Mouse (Mus musculus) embryonic facial prominence, embryonic 12.5 days (tissue): Measurements from ENCODE around the gene Tcp1. TPM values are rescaled to one million over a fixed set of nuclear protein-coding genes. Genes with fewer than 3 reads are reported as not detected.
A peak's percentile ranks its signal among the peaks of the same experiment; 100 is the strongest.
"Not testable (repeated sequence)": the region's sequence is repeated elsewhere in the genome, so short reads cannot be mapped to it uniquely, and the experiment has no call there.

Experiments used
- ATAC-seq: fragments of 200-750 bp; cut with Nextera tagmentation; 2 replicates; pipeline ENCODE4 v1.8.0; 2017; ENCODE audit not compliant: insufficient number of reproducible peaks, insufficient read depth, low FRiP score, low TSS enrichment
- H3K27ac ChIP-seq: fragments of 300-500 bp; sonication (generic); 2 replicates; pipeline ENCODE4 v1.5.1; 2016; ENCODE audit warnings: mild to moderate bottlenecking
- H3K27me3 ChIP-seq: fragments of 300-500 bp; sonication (generic); 2 replicates; pipeline ENCODE4 v1.6.1; 2016; ENCODE audit warnings: mild to moderate bottlenecking, moderate library complexity
- H3K36me3 ChIP-seq: fragments of 300-500 bp; sonication (generic); 2 replicates; pipeline ENCODE4 v1.6.1; 2016; ENCODE audit warnings: mild to moderate bottlenecking
- H3K4me1 ChIP-seq: fragments of 300-500 bp; sonication (generic); 2 replicates; pipeline ENCODE4 v1.6.1; 2016
- H3K4me2 ChIP-seq: fragments of 300-500 bp; sonication (generic); replicated peaks from 2 replicates; pipeline ENCODE4 v1.6.1; 2016; ENCODE audit warnings: mild to moderate bottlenecking, moderate library complexity
- H3K4me3 ChIP-seq: fragments of 300-500 bp; sonication (generic); 2 replicates; pipeline ENCODE4 v1.5.1; 2016; ENCODE audit warnings: mild to moderate bottlenecking
- H3K9ac ChIP-seq: fragments of 300-500 bp; sonication (generic); 2 replicates; pipeline ENCODE4 v1.6.1; 2016; ENCODE audit warnings: mild to moderate bottlenecking, moderate library complexity
- H3K9me3 ChIP-seq: fragments of 300-500 bp; sonication (generic); 2 replicates; pipeline ENCODE4 v1.6.1; 2016; ENCODE audit warnings: mild to moderate bottlenecking, moderate library complexity
- whole genome bisulfite sequencing: fragments of 180-500 bp; shearing (Covaris S2); methylation state at CpG from one replicate; pipeline ENCODE4 v1.1.7; 2016; 5-methylcytosine and 5-hydroxymethylcytosine counted together
- polyA plus RNA-seq: library from polyadenylated mRNA; unstranded; fragments of >200 nt; fragmentation: Nextera tagmentation; extraction: Ambion mirVana; gene quantifications from 2 replicates; pipeline ENCODE4 v1.2.1, GENCODE M21; 2016

The Tcp1 gene
- polyA plus RNA-seq, 1 experiment from 2014 or later = 490 TPM

DNA sequence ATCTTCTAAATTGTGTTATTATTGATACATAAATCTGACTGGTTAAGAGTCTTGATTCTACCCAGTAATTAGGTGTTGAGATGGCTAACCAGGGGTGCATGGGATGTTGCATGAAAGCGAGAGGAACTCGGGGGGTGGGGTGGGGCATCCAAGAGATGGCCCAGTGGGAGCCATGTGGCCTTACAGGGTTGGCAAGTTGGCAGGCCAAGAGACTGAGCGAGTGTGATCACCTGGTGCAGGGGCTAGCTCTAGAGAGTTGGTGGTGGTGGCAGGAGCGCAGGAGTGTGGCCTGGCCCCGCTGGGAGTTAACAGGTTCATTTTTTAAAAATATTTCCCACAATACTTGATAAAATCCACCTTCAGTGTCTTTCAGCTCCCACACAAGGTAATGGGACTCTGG is 17.8 kb upstream of the Tcp1 start:
- Histone ChIP-seq H3K4me3 (no peak overlapping the region), H3K4me2 (no peak overlapping the region), H3K9ac (no peak overlapping the region), H3K27me3 (no peaks in the 10 kb centered on the region), H3K36me3 (peaks cover 7% of the 10 kb centered on the region), H3K27ac (peak overlapping the region; percentile 73; the same call in 1 of the 2 replicates), H3K4me1 (no peaks in the 10 kb centered on the region), H3K9me3 (no peaks in the 10 kb centered on the region)
- 82% methylated on average over 5 of the region's 5 CpGs for WGBS
- no peak for ATAC-seq

DNA sequence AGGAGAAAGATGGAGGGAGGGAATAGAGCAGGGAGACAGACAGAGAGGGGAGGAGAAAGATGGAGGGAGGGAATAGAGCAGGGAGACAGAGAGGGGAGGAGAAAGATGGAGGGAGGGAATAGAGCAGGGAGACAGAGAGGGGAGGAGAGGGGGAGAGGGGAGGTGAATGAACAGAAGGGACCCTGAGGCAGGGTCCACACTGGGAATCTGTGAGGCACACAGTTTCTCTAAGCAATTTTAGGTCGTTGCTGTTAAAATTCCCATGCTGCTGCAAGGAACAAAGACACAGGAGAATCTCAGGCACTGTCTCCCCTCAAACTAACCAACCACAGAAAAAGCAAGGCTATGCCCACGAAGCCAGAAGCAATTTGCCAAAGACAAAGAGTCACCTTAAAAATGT is 16.9 kb upstream of the Tcp1 start:
- not testable (repeated sequence) for ATAC-seq, H3K4me3 ChIP-seq, H3K9me3 ChIP-seq, H3K9ac ChIP-seq, H3K4me2 ChIP-seq, H3K4me1 ChIP-seq, H3K27me3 ChIP-seq
- Histone ChIP-seq H3K36me3 (peaks cover 12% of the 10 kb centered on the region), H3K27ac (peak overlapping the region; percentile 76)
- WGBS = 28% methylated on average over 2 of the region's 2 CpGs

DNA sequence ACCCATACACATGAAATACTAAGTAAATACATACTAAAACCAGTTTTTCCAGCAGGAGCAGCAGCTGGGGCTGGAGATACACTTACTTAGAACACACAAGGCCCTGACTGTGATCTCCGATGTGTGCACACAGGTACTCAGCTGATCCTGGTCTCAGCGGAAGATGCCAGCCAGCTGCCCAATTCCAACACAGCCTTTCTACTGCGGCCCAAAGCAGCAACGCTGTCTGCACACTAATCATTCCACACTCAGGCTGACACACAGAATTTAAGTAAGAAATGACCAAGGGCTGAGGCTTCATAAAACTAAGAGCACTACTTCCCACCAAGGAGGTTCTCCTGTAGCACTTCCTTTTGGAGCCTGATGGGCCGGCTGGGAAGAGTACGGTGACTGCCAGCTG is 13.2 kb upstream of the Tcp1 start:
- Histone ChIP-seq H3K27ac (no peak overlapping the region), H3K4me1 (0 out of 2 replicates have a peak, but pooled peaks cover 8% of the 10 kb centered on the region), H3K9ac (no peak overlapping the region), H3K9me3 (no peaks in the 10 kb centered on the region), H3K27me3 (no peaks in the 10 kb centered on the region), H3K36me3 (peaks cover 23% of the 10 kb centered on the region), H3K4me2 (no peak overlapping the region), H3K4me3 (no peak overlapping the region)
- 94% methylated on average over 6 of the region's 6 CpGs for WGBS
- ATAC-seq = no peak

DNA sequence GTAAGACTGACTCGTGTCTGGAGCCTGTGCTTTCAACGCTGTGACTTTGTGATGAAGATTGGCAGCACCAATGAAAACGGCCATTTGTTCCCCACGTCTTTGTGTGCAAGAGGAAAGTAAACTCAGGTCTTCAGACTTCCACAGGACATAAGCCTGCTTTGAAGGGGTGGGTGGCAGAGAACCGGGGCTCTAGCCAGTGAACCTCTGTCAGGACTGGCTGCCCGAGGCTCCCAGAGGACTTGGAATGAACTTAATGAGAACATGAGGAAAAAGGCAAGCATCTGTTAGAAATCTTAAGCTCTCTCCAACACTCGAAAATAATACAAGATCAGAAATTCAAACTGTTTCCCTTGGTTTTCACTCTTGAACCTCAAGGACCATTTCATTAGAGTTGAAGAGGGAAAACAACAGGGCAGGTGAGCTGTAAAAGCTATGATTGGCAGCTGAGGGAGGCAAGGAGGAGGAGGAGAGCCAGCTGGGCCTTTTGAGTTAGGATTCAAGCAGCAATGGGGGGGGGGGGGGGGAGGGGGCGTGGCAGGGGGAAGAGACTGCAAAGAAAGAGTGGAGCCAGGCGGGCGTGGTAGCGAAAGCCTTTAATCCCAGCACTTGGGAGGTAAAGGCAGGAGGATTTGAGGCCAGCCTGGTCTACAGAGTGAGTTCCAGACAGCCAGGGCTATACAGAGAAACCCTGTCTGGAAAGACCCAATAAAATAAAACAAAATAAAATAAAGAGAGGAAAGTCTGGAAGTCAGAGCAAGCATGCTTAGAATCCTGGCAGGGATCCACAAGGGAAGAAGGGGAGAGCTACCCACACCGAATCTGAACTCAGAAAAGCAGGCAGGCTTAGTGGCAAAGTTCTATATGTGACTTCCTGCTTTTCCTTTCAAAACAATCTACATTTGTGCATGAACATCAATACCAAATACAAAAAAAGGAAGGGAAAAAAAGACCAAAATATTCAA is 11.8 kb upstream of the Tcp1 start:
- 0 out of 2 replicates have a peak, but pooled peaks cover 8% of the 10 kb centered on the region for H3K4me1 ChIP-seq
- no peaks in the 10 kb centered on the region for H3K9me3 ChIP-seq
- no peak overlapping the region for H3K4me3 ChIP-seq
- H3K4me2 ChIP-seq = no peak overlapping the region
- ATAC-seq = peak; percentile 71; the same call in 1 of the 2 replicates
- peak overlapping the region; percentile 64 for H3K27ac ChIP-seq
- peaks cover 23% of the 10 kb centered on the region for H3K36me3 ChIP-seq
- no peak overlapping the region for H3K9ac ChIP-seq
- 53% methylated on average over 11 of the region's 12 CpGs for WGBS
- H3K27me3 ChIP-seq = no peaks in the 10 kb centered on the region

GRCm38 (mm10) chr17:12904349-12904748 is 11.2 kb upstream of the Tcp1 start:
- H3K4me2 ChIP-seq = no peak overlapping the region
- H3K27me3 ChIP-seq = no peaks in the 10 kb centered on the region
- ATAC-seq = no peak
- no peak overlapping the region for H3K4me3 ChIP-seq
- 0 out of 2 replicates have a peak, but pooled peaks cover 8% of the 10 kb centered on the region for H3K4me1 ChIP-seq
- no peak overlapping the region for H3K27ac ChIP-seq
- peaks cover 23% of the 10 kb centered on the region for H3K36me3 ChIP-seq
- no peak overlapping the region for H3K9ac ChIP-seq
- 81% methylated on average over 1 of the region's 1 CpGs for WGBS
- no peaks in the 10 kb centered on the region for H3K9me3 ChIP-seq

DNA sequence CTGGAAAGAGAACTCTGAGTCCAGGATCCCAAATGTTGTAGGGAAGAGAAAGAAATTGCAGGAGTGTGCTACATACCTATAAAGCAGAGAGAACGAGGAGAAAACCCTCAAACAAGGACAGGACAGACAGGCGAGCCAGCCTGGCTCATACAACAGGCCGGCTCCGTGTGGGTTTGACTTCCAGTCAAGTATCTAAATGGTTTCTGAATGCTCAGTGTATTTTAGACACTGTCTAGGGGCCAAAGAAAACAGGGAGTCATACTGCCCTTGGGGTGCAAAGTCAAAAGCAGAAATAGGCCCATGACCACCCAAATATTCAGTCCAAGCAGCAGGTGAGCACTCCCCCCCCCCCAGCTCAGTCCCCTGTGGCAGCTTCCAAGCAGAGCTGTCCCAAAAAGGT is 9.7 kb upstream of the Tcp1 start:
- Histone ChIP-seq H3K4me2 (no peak overlapping the region), H3K27ac (no peak overlapping the region), H3K4me3 (no peak overlapping the region), H3K9me3 (no peaks in the 10 kb centered on the region), H3K9ac (no peak overlapping the region), H3K4me1 (0 out of 2 replicates have a peak, but pooled peaks cover 8% of the 10 kb centered on the region), H3K27me3 (no peaks in the 10 kb centered on the region), H3K36me3 (peaks cover 25% of the 10 kb centered on the region)
- no peak for ATAC-seq
- WGBS = 90% methylated on average over 4 of the region's 4 CpGs

DNA sequence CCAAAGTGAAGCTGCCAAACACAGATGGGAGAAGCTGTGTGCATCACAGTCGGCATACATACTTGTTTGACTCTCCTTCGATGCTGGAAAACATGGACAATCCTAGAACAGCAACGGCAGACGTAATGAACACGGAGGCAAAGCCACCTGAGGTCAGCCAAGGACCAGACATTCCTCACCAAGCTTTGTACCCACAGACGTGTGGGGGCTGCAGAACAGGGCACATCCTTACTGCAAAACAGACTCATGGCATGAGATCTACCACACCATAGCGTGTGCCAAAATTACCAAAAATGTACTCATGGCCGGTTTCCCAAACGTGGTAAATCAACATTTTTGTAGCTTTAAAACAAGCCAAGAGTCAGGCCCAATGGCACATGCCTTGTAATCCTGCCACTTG is 9.1 kb upstream of the Tcp1 start:
- no peak overlapping the region for H3K27ac ChIP-seq
- no peak for ATAC-seq
- H3K9ac ChIP-seq = no peak overlapping the region
- H3K9me3 ChIP-seq = no peaks in the 10 kb centered on the region
- no peak overlapping the region for H3K4me3 ChIP-seq
- H3K27me3 ChIP-seq = no peaks in the 10 kb centered on the region
- 0 out of 2 replicates have a peak, but pooled peaks cover 8% of the 10 kb centered on the region for H3K4me1 ChIP-seq
- H3K4me2 ChIP-seq = no peak overlapping the region
- peaks cover 30% of the 10 kb centered on the region for H3K36me3 ChIP-seq
- WGBS = 92% methylated on average over 9 of the region's 9 CpGs

- no peak within 1 kb of the TSS for H3K9ac ChIP-seq
- no peaks in the 10 kb centered on the region for H3K4me1 ChIP-seq
- no peaks in the 10 kb centered on the region for H3K27me3 ChIP-seq
- H3K4me3 ChIP-seq = no peak within 1 kb of the TSS
- WGBS = 79% methylated on average over 35 of the region's 35 CpGs
- no peaks in the 10 kb centered on the region for H3K9me3 ChIP-seq
- H3K36me3 ChIP-seq = peaks cover 44% of the 10 kb centered on the region
- H3K4me2 ChIP-seq = no peak within 1 kb of the TSS
- no peak for ATAC-seq
- H3K27ac ChIP-seq = no peak within 1 kb of the TSS
Measured at GRCm38 (mm10) chr17:12909361-12910280, 5.9 kb upstream of the Tcp1 start, which contains the start of gene Pnldc1. Gene Pnldc1 (minus strand): TSS chr17:12910230.

GRCm38 (mm10) chr17:12910391-12910790 is 5.1 kb upstream of the Tcp1 start:
- H3K4me2 ChIP-seq = no peak overlapping the region
- peaks cover 40% of the 10 kb centered on the region for H3K36me3 ChIP-seq
- WGBS = 86% methylated on average over 8 of the region's 8 CpGs
- H3K27me3 ChIP-seq = no peaks in the 10 kb centered on the region
- no peak for ATAC-seq
- H3K4me1 ChIP-seq = no peaks in the 10 kb centered on the region
- no peaks in the 10 kb centered on the region for H3K9me3 ChIP-seq
- no peak overlapping the region for H3K27ac ChIP-seq
- H3K4me3 ChIP-seq = no peak overlapping the region
- no peak overlapping the region for H3K9ac ChIP-seq

DNA sequence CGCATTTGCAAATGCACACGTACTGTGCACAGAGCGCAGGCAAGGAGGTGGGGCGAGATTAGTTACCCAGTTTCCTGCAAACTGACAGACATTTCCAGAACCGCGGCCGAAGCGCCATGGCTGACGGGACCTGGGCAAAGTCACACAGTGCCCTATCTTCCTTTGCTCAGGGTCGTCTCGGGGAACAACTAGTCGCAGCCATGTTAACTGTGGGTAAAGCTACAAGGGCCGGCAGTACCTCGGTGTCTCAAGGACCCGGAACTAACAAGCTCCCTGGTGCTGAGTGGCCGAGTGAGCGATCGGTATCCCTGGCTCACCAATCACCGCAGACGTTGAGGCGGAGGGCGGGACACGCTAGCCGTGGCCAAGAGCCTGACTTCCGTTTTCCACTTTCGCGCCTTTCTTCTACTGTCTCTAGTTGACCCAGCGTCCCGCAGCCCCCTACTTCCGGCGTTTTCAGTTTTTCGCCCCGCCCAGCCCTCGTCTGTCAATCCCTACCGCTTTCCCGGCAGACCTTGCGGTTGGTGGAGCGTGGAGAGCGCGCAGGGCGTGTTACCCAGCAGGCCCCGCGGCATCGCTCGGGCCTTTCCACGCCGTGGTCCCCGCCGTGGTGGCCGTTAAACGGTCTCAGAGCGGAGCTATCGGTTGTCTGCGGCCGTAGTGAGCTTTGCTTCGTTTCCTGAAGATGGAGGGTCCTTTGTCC is 531 bp downstream of the Tcp1 start, which contains the start of gene Mrpl18:
Gene Mrpl18, minus strand, starts transcription at position 465 of the 703 bp plus-strand sequence.
- Histone ChIP-seq H3K4me2 (peak within 1 kb of the TSS; percentile 69), H3K36me3 (peaks cover 54% of the 10 kb centered on the region), H3K9me3 (no peaks in the 10 kb centered on the region), H3K27ac (peak within 1 kb of the TSS; percentile 93), H3K9ac (peak within 1 kb of the TSS; percentile 98), H3K4me1 (no peaks in the 10 kb centered on the region), H3K4me3 (peak within 1 kb of the TSS; percentile 97), H3K27me3 (no peaks in the 10 kb centered on the region)
- WGBS = under 1% methylated on average over 56 of the region's 56 CpGs
- ATAC-seq = peak; percentile 99
